Mouse (Mus musculus): ENCODE results near the gene Hus1b. TPM values are rescaled to one million over a fixed set of nuclear protein-coding genes. Genes with fewer than 3 reads are reported as not detected.

Gene Hus1b
- total and polyA plus RNA-seq, 3 experiments: 0.42 TPM; not detected in 2

GRCm38 (mm10) chr13:30976536-30977084, 29.1 kb upstream of the Hus1b start:
- Histone ChIP-seq H3K9ac (ENCODE audit: low read depth, low read length) (no peak overlapping the region), H3K4me1 (ENCODE audit: control insufficient read depth, insufficient read depth, low read length) (no peaks in the 10 kb centered on the region; the same call in 1 of the 2 replicates), H3K36me3 (ENCODE audit: control insufficient read depth, insufficient read depth, low read length) (peaks cover 2% of the 10 kb centered on the region; the same call in 1 of the 2 replicates), H3K27ac (no peak overlapping the region), H3K79me2 (replicated peaks; ENCODE audit: control insufficient read depth, insufficient read depth, low read length) (no peaks in the 10 kb centered on the region), H3K27me3 (ENCODE audit: control insufficient read depth, insufficient read depth, low read length) (peaks cover 2% of the 10 kb centered on the region), H3K4me3 (no peak overlapping the region)
- intact Hi-C loops (cut with DNase I): no loop called here
- DNase-seq: no peak
- 49% methylated on average over 8 of the region's 8 CpGs for WGBS
- TF ChIP-seq POLR2A (IDR thresholded peaks at IDR 0.05; ENCODE audit: insufficient read depth, low read depth, low read length) (no peak), CTCF (IDR thresholded peaks at IDR 0.05) (no peak), EP300 (IDR thresholded peaks at IDR 0.05; ENCODE audit: insufficient read depth, low read depth, low read length) (no peak)

GRCm38 (mm10) chr13:30974247-30974630, 26.7 kb upstream of the Hus1b start:
- intact Hi-C loops (cut with DNase I): loop anchor here (1.0 to 5.0 kb wide), 2 partner anchors 10 to 427 kb away; partner anchors contain the start of gene Uqcrfs1
- no peak for TF ChIP-seq CTCF (IDR thresholded peaks at IDR 0.05)
- no peak for TF ChIP-seq POLR2A (IDR thresholded peaks at IDR 0.05; ENCODE audit: insufficient read depth, low read depth, low read length)
- TF ChIP-seq EP300 (IDR thresholded peaks at IDR 0.05; ENCODE audit: insufficient read depth, low read depth, low read length): no peak
- no peak for DNase-seq
- Histone ChIP-seq H3K4me3 (peak overlapping the region; percentile 85), H3K9ac (ENCODE audit: low read depth, low read length) (peak overlapping the region; percentile 19), H3K27me3 (ENCODE audit: control insufficient read depth, insufficient read depth, low read length) (peaks cover 2% of the 10 kb centered on the region), H3K27ac (peak overlapping the region; percentile 82), H3K36me3 (ENCODE audit: control insufficient read depth, insufficient read depth, low read length) (peaks cover 2% of the 10 kb centered on the region; the same call in 1 of the 2 replicates), H3K4me1 (ENCODE audit: control insufficient read depth, insufficient read depth, low read length) (no peaks in the 10 kb centered on the region; the same call in none of the 2 replicates), H3K79me2 (replicated peaks; ENCODE audit: control insufficient read depth, insufficient read depth, low read length) (no peaks in the 10 kb centered on the region)
- 16% methylated on average over 5 of the region's 5 CpGs for WGBS

GRCm38 (mm10) chr13:30973501-30974246, 26.1 kb upstream of the Hus1b start, which contains the start of the genes Exoc2 and Gm5447:
Exoc2 (minus strand) TSS chr13:30974093.
Gm5447 (plus strand) TSS chr13:30974204.
- H3K27me3 ChIP-seq (ENCODE audit: control insufficient read depth, insufficient read depth, low read length): peaks cover 2% of the 10 kb centered on the region
- H3K4me3 ChIP-seq: peak within 1 kb of the TSS; percentile 85
- H3K4me1 ChIP-seq (ENCODE audit: control insufficient read depth, insufficient read depth, low read length): peaks cover 1% of the 10 kb centered on the region
- H3K9ac ChIP-seq (ENCODE audit: low read depth, low read length): peak within 1 kb of the TSS; percentile 81
- WGBS: under 1% methylated on average over 51 of the region's 54 CpGs
- H3K36me3 ChIP-seq (ENCODE audit: control insufficient read depth, insufficient read depth, low read length): peaks cover 4% of the 10 kb centered on the region; the same call in 1 of the 2 replicates
- no peaks in the 10 kb centered on the region for H3K79me2 ChIP-seq (replicated peaks; ENCODE audit: control insufficient read depth, insufficient read depth, low read length)
- DNase-seq: peak; percentile 88 to 92
- peak within 1 kb of the TSS; percentile 82 for H3K27ac ChIP-seq
- TF ChIP-seq EP300 (IDR thresholded peaks at IDR 0.05; ENCODE audit: insufficient read depth, low read depth, low read length): 0 out of 2 replicates have a peak, but pooled peaks have one; percentile 61
- TF ChIP-seq CTCF (IDR thresholded peaks at IDR 0.05): no peak
- TF ChIP-seq POLR2A (IDR thresholded peaks at IDR 0.05; ENCODE audit: insufficient read depth, low read depth, low read length): 0 out of 2 replicates have a peak, but pooled peaks have one; percentile 32
- intact Hi-C loops (cut with DNase I): loop anchor here (1.0 to 5.0 kb wide), 2 partner anchors 11 to 426 kb away; partner anchors contain the start of gene Uqcrfs1

GRCm38 (mm10) chr13:30972102-30972501, 24.5 kb upstream of the Hus1b start:
- intact Hi-C loops (cut with DNase I): loop anchor here (5.0 kb wide), 1 partner anchor 425 kb away; the partner anchor contains the start of gene Uqcrfs1
- H3K4me1 ChIP-seq (ENCODE audit: control insufficient read depth, insufficient read depth, low read length): peaks cover 5% of the 10 kb centered on the region
- H3K4me3 ChIP-seq: no peak overlapping the region
- peaks cover 4% of the 10 kb centered on the region; the same call in 1 of the 2 replicates for H3K36me3 ChIP-seq (ENCODE audit: control insufficient read depth, insufficient read depth, low read length)
- H3K27ac ChIP-seq: no peak overlapping the region
- DNase-seq: peak in 1 of 2 experiments; percentile 14
- TF ChIP-seq CTCF (IDR thresholded peaks at IDR 0.05): no peak
- no peak for TF ChIP-seq POLR2A (IDR thresholded peaks at IDR 0.05; ENCODE audit: insufficient read depth, low read depth, low read length)
- TF ChIP-seq EP300 (IDR thresholded peaks at IDR 0.05; ENCODE audit: insufficient read depth, low read depth, low read length): no peak
- peaks cover under 1% of the 10 kb centered on the region for H3K27me3 ChIP-seq (ENCODE audit: control insufficient read depth, insufficient read depth, low read length)
- no peaks in the 10 kb centered on the region for H3K79me2 ChIP-seq (replicated peaks; ENCODE audit: control insufficient read depth, insufficient read depth, low read length)
- H3K9ac ChIP-seq (ENCODE audit: low read depth, low read length): no peak overlapping the region
- WGBS: 73% methylated on average over 2 of the region's 2 CpGs

- intact Hi-C loops (cut with DNase I): loop anchor here (5.0 kb wide), 1 partner anchor 424 kb away; the partner anchor contains the start of gene Uqcrfs1
- H3K9ac ChIP-seq (ENCODE audit: low read depth, low read length): no peak overlapping the region
These were observed 23.5 kb upstream of the Hus1b start for GRCm38 (mm10) chr13:30971047-30971446.

More at GRCm38 (mm10) chr13:30971047-30971446, 23.5 kb upstream of the Hus1b start:
- Histone ChIP-seq H3K79me2 (replicated peaks; ENCODE audit: control insufficient read depth, insufficient read depth, low read length) (no peaks in the 10 kb centered on the region), H3K36me3 (ENCODE audit: control insufficient read depth, insufficient read depth, low read length) (peaks cover 4% of the 10 kb centered on the region; the same call in 1 of the 2 replicates), H3K27me3 (ENCODE audit: control insufficient read depth, insufficient read depth, low read length) (no peaks in the 10 kb centered on the region), H3K27ac (no peak overlapping the region), H3K4me3 (no peak overlapping the region), H3K4me1 (ENCODE audit: control insufficient read depth, insufficient read depth, low read length) (peaks cover 7% of the 10 kb centered on the region)
- WGBS: 64% methylated on average over 3 of the region's 3 CpGs
- no peak for TF ChIP-seq POLR2A (IDR thresholded peaks at IDR 0.05; ENCODE audit: insufficient read depth, low read depth, low read length)
- no peak for TF ChIP-seq CTCF (IDR thresholded peaks at IDR 0.05)
- no peak for TF ChIP-seq EP300 (IDR thresholded peaks at IDR 0.05; ENCODE audit: insufficient read depth, low read depth, low read length)
- no peak for DNase-seq

Measured in heart, adult 2 months (tissue).